Mouse (Mus musculus): ENCODE results near the gene Spice1. TPM values are rescaled to one million over a fixed set of nuclear protein-coding genes. Genes with fewer than 3 reads are reported as not detected.

The Spice1 gene
- polyA plus RNA-seq, 1 experiment from 2014 or later: 33.5 TPM

GRCm38 (mm10) chr16:44423499-44423898, 76.6 kb downstream of the Spice1 start:
- Histone ChIP-seq H3K27ac (ENCODE audit: low read depth) (no peak overlapping the region), H3K27me3 (ENCODE audit: insufficient read depth, low read length) (no peaks in the 10 kb centered on the region), H3K9me3 (ENCODE audit: low read depth, low read length) (no peaks in the 10 kb centered on the region), H3K4me2 (no peak overlapping the region), H3K4me1 (ENCODE audit: insufficient read depth) (no peaks in the 10 kb centered on the region), H3K9ac (no peak overlapping the region), H3K4me3 (ENCODE audit: low read depth, low read length) (no peak overlapping the region), H3K36me3 (ENCODE audit: insufficient read depth) (no peaks in the 10 kb centered on the region)
- 28% methylated on average over 3 of the region's 3 CpGs for WGBS
- peak; percentile 63 for DNase-seq
- no peak for TF ChIP-seq CTCF (IDR thresholded peaks at IDR 0.05; ENCODE audit: low read depth)
- no peak for ATAC-seq (ENCODE audit: insufficient read depth)

- Histone ChIP-seq H3K27ac (ENCODE audit: low read depth) (no peak overlapping the region), H3K9ac (no peak overlapping the region), H3K4me3 (ENCODE audit: low read depth, low read length) (no peak overlapping the region), H3K9me3 (ENCODE audit: low read depth, low read length) (no peaks in the 10 kb centered on the region), H3K4me2 (no peak overlapping the region), H3K27me3 (ENCODE audit: insufficient read depth, low read length) (no peaks in the 10 kb centered on the region), H3K36me3 (ENCODE audit: insufficient read depth) (no peaks in the 10 kb centered on the region), H3K4me1 (ENCODE audit: insufficient read depth) (no peaks in the 10 kb centered on the region)
- DNase-seq: no peak
- WGBS: 64% methylated on average over 5 of the region's 5 CpGs
- ATAC-seq (ENCODE audit: insufficient read depth): no peak
- no peak for TF ChIP-seq CTCF (IDR thresholded peaks at IDR 0.05; ENCODE audit: low read depth)
Measured at GRCm38 (mm10) chr16:44428456-44428855, 81.5 kb downstream of the Spice1 start.

- DNase-seq (no peak), ATAC-seq (ENCODE audit: insufficient read depth) (no peak)
- no peaks in the 10 kb centered on the region for H3K27me3 ChIP-seq (ENCODE audit: insufficient read depth, low read length)
- H3K4me2 ChIP-seq: no peak overlapping the region
- H3K4me1 ChIP-seq (ENCODE audit: insufficient read depth): no peaks in the 10 kb centered on the region
- no peaks in the 10 kb centered on the region for H3K9me3 ChIP-seq (ENCODE audit: low read depth, low read length)
- no peak overlapping the region for H3K9ac ChIP-seq
- 55% methylated on average over 7 of the region's 7 CpGs for WGBS
- no peak for TF ChIP-seq CTCF (IDR thresholded peaks at IDR 0.05; ENCODE audit: low read depth)
- no peak overlapping the region for H3K27ac ChIP-seq (ENCODE audit: low read depth)
- H3K36me3 ChIP-seq (ENCODE audit: insufficient read depth): no peaks in the 10 kb centered on the region
- H3K4me3 ChIP-seq (ENCODE audit: low read depth, low read length): no peak overlapping the region
Measured at GRCm38 (mm10) chr16:44430021-44430420, 83.1 kb downstream of the Spice1 start.

- ATAC-seq (ENCODE audit: insufficient read depth) (no peak), DNase-seq (no peak)
- no peak overlapping the region for H3K4me2 ChIP-seq
- 81% methylated on average over 7 of the region's 7 CpGs for WGBS
- no peaks in the 10 kb centered on the region for H3K9me3 ChIP-seq (ENCODE audit: low read depth, low read length)
- no peak overlapping the region for H3K9ac ChIP-seq
- TF ChIP-seq CTCF (IDR thresholded peaks at IDR 0.05; ENCODE audit: low read depth): no peak
- no peaks in the 10 kb centered on the region for H3K27me3 ChIP-seq (ENCODE audit: insufficient read depth, low read length)
- no peaks in the 10 kb centered on the region for H3K36me3 ChIP-seq (ENCODE audit: insufficient read depth)
- H3K27ac ChIP-seq (ENCODE audit: low read depth): no peak overlapping the region
- H3K4me1 ChIP-seq (ENCODE audit: insufficient read depth): no peaks in the 10 kb centered on the region
- no peak overlapping the region for H3K4me3 ChIP-seq (ENCODE audit: low read depth, low read length)
Measured at GRCm38 (mm10) chr16:44434931-44435330, 88.0 kb downstream of the Spice1 start.

GRCm38 (mm10) chr16:44435481-44435880, 88.6 kb downstream of the Spice1 start:
- ATAC-seq (ENCODE audit: insufficient read depth): no peak
- Histone ChIP-seq H3K4me2 (no peak overlapping the region), H3K27me3 (ENCODE audit: insufficient read depth, low read length) (no peaks in the 10 kb centered on the region), H3K27ac (ENCODE audit: low read depth) (no peak overlapping the region), H3K36me3 (ENCODE audit: insufficient read depth) (no peaks in the 10 kb centered on the region), H3K4me1 (ENCODE audit: insufficient read depth) (no peaks in the 10 kb centered on the region), H3K9me3 (ENCODE audit: low read depth, low read length) (no peaks in the 10 kb centered on the region), H3K9ac (no peak overlapping the region), H3K4me3 (ENCODE audit: low read depth, low read length) (no peak overlapping the region)
- WGBS: 52% methylated on average over 4 of the region's 4 CpGs
- TF ChIP-seq CTCF (IDR thresholded peaks at IDR 0.05; ENCODE audit: low read depth): peak; percentile 39
- DNase-seq: peak; percentile 15

Other genes with a start within 250 kb of the Spice1 start
- gene Atp6v1a, start 207.4 kb upstream of the Spice1 start, polyA plus RNA-seq (2014; fragmentation: Nextera tagmentation; extraction: Ambion mirVana): 56.4 and 59.6 TPM in 2 replicates
- 79.0 and 82.6 TPM in 2 replicates for gene Naa50, start 207.3 kb upstream of the Spice1 start, polyA plus RNA-seq (2014; fragmentation: Nextera tagmentation; extraction: Ambion mirVana)
- 5.0 and 5.1 TPM in 2 replicates for gene Usf3, start 173.9 kb upstream of the Spice1 start, polyA plus RNA-seq (2014; fragmentation: Nextera tagmentation; extraction: Ambion mirVana)
- 0.20 and 0.26 TPM in 2 replicates for gene Sidt1, start 13.9 kb upstream of the Spice1 start, polyA plus RNA-seq (2014; fragmentation: Nextera tagmentation; extraction: Ambion mirVana)
- gene Cfap44, start 47.7 kb downstream of the Spice1 start, polyA plus RNA-seq (2014; fragmentation: Nextera tagmentation; extraction: Ambion mirVana): 0.67 and 1.0 TPM in 2 replicates
- 36.4 and 38.8 TPM in 2 replicates for gene Boc, start 211.8 kb downstream of the Spice1 start, polyA plus RNA-seq (2014; fragmentation: Nextera tagmentation; extraction: Ambion mirVana)

All from lung, embryonic 14.5 days (tissue).